In the genomic region with DNA sequence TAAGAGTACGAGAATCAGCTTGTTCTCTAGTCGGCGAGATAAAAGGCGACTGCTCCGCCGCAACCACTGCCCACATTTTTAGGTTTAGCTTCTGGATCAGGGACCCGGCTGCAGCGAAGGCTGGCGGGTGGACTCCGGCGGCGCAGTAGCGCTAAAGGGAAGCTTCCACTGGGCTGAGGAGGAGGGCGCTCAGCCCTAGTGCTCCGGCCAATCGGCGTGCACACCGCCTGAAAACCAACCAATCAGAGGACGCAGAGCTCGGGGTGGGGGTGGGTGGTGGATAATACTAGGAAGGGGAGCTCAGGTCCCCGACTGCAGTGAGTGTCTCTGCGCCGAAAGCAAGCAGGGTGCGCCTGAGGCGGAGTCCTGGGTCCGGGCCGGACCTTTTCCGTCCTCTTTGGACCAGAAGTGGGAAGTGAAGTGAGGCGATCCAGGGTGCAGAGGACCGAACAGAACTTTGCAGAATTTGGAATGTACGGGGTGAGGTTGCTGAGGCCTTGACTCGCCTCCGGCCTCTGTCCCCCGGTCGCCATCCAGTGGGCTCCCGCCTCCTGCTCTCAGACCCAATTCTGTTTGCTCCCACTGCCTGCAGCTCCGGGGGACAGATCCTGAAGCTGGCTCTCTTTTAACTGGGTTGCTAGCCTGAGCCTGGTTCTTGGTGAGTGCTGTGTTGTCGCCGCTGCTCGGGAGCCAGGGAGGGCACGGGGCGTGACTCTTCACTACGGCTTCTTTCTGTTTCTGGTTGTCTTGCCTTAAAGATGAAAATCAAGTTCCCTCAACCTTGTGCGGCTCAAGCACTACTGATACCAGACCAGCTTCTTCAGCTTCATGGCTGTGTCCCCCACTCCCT, we compare ENCODE assay signal across 8 mouse cellular contexts. TPM values are rescaled to one million over a fixed set of nuclear protein-coding genes. Genes with fewer than 3 reads are reported as not detected.
DNase-seq lines count a peak whose midpoint lies in the region; ATAC-seq and TF ChIP-seq lines count a peak whose summit lies in the region.

A gene (plus strand): TSS at position 311 of the 850 bp plus-strand sequence.

- DNase-seq in A20 (ENCODE audit: low read depth, low spot score) = peak; percentile 94
- peak; percentile 52 to 55 for DNase-seq in adrenal gland, postnatal 4 days (ENCODE audit: low spot score in 2 of 2)
- peak; percentile 64 for DNase-seq in thymus, postnatal 0 days (ENCODE audit: low spot score)

- WGBS in heart, embryonic 14.5 days = under 1% methylated on average over 38 of the region's 44 CpGs
- WGBS in kidney, embryonic 16.5 days = under 1% methylated on average over 44 of the region's 44 CpGs
- under 1% methylated on average over 44 of the region's 44 CpGs for WGBS in liver, embryonic 16.5 days (ENCODE audit: insufficient replicate concordance)
- under 1% methylated on average over 44 of the region's 44 CpGs for WGBS in neural tube, embryonic 13.5 days

- TF ChIP-seq POLR2A in embryonic fibroblast, embryonic 13.5 days (IDR thresholded peaks at IDR 0.05; ENCODE audit: low read depth, low read length) = peak; percentile 49

- no peaks in the 10 kb centered on the region for H3K9me3 ChIP-seq in heart, embryonic 14.5 days (ENCODE audit: control insufficient read depth, low read length)
- no peaks in the 10 kb centered on the region for H3K9me3 ChIP-seq in kidney, embryonic 16.5 days (ENCODE audit: low read length)
- H3K9me3 ChIP-seq in liver, embryonic 16.5 days (replicated peaks; ENCODE audit: control insufficient read depth, low read length) = no peaks in the 10 kb centered on the region
- no peaks in the 10 kb centered on the region for H3K9me3 ChIP-seq in neural tube, embryonic 13.5 days

- no peak for TF ChIP-seq CTCF in embryonic fibroblast, embryonic 13.5 days (IDR thresholded peaks at IDR 0.05; ENCODE audit: borderline replicate concordance, insufficient read depth, low read length)

- H3K36me3 ChIP-seq in heart, embryonic 14.5 days (ENCODE audit: control insufficient read depth, insufficient read depth, low read length) = no peaks in the 10 kb centered on the region
- no peaks in the 10 kb centered on the region for H3K36me3 ChIP-seq in kidney, embryonic 16.5 days (ENCODE audit: insufficient read depth, low read length)
- no peaks in the 10 kb centered on the region for H3K36me3 ChIP-seq in liver, embryonic 16.5 days (ENCODE audit: control insufficient read depth, insufficient read depth)
- no peaks in the 10 kb centered on the region for H3K36me3 ChIP-seq in neural tube, embryonic 13.5 days

- peak within 1 kb of the TSS; percentile 45 for H3K4me3 ChIP-seq in embryonic fibroblast, embryonic 13.5 days (ENCODE audit: insufficient read depth, low read length)
- H3K4me3 ChIP-seq in heart, embryonic 14.5 days (ENCODE audit: control insufficient read depth in 1 of 2, insufficient read depth in 1 of 2, low read depth in 1 of 2, low read length in 2 of 2) = peak within 1 kb of the TSS; percentile 52 to 53
- peak within 1 kb of the TSS; percentile 48 for H3K4me3 ChIP-seq in kidney, embryonic 16.5 days (ENCODE audit: low read length)
- peak within 1 kb of the TSS; percentile 52 for H3K4me3 ChIP-seq in liver, embryonic 16.5 days (ENCODE audit: low read depth, low read length)
- H3K4me3 ChIP-seq in neural tube, embryonic 13.5 days = peak within 1 kb of the TSS; percentile 36

- H3K4me1 ChIP-seq in embryonic fibroblast, embryonic 13.5 days (ENCODE audit: control insufficient read depth, insufficient read depth, low read length) = no peaks in the 10 kb centered on the region
- H3K4me1 ChIP-seq in heart, embryonic 14.5 days (ENCODE audit: control insufficient read depth in 2 of 2, insufficient read depth in 2 of 2, low read length in 2 of 2) = no peaks in the 10 kb centered on the region; a peak in 1 of 4 replicates
- peaks cover 18% of the 10 kb centered on the region for H3K4me1 ChIP-seq in kidney, embryonic 16.5 days (ENCODE audit: insufficient read depth, low read length)
- no peaks in the 10 kb centered on the region for H3K4me1 ChIP-seq in liver, embryonic 16.5 days (ENCODE audit: control insufficient read depth, low read depth, low read length)
- peaks cover 24% of the 10 kb centered on the region for H3K4me1 ChIP-seq in neural tube, embryonic 13.5 days (replicated peaks)

- H3K4me2 ChIP-seq in heart, embryonic 14.5 days (ENCODE audit: low read length) = peak within 1 kb of the TSS; percentile 81
- peak within 1 kb of the TSS; percentile 68 for H3K4me2 ChIP-seq in kidney, embryonic 16.5 days (replicated peaks; ENCODE audit: low read depth, low read length)
- H3K4me2 ChIP-seq in liver, embryonic 16.5 days (ENCODE audit: low read depth, low read length) = peak within 1 kb of the TSS; percentile 58
- peak within 1 kb of the TSS; percentile 61 for H3K4me2 ChIP-seq in neural tube, embryonic 13.5 days

- peak; percentile 96 for ATAC-seq in heart, embryonic 14.5 days (ENCODE audit: insufficient number of reproducible peaks, insufficient read depth, low FRiP score, low read depth)
- peak; percentile 98 for ATAC-seq in kidney, embryonic 16.5 days (ENCODE audit: low FRiP score, low TSS enrichment)
- ATAC-seq in liver, embryonic 16.5 days (ENCODE audit: low read depth) = peak; percentile 93
- peak; percentile 96 for ATAC-seq in neural tube, embryonic 13.5 days (ENCODE audit: low read depth)

- no peak within 1 kb of the TSS for H3K27ac ChIP-seq in embryonic fibroblast, embryonic 13.5 days (ENCODE audit: insufficient read depth, low read length)
- no peak within 1 kb of the TSS for H3K27ac ChIP-seq in heart, embryonic 14.5 days (replicated peaks in 1 of 2; ENCODE audit: control insufficient read depth in 1 of 2, insufficient read depth in 1 of 2, low read depth in 2 of 2, low read length in 2 of 2)
- H3K27ac ChIP-seq in kidney, embryonic 16.5 days (ENCODE audit: low read length) = no peak within 1 kb of the TSS
- H3K27ac ChIP-seq in liver, embryonic 16.5 days (ENCODE audit: low read length) = no peak within 1 kb of the TSS
- no peak within 1 kb of the TSS for H3K27ac ChIP-seq in neural tube, embryonic 13.5 days (replicated peaks)

- H3K9ac ChIP-seq in heart, embryonic 14.5 days (ENCODE audit: low read length) = no peak within 1 kb of the TSS; the same call in 1 of the 2 replicates
- H3K9ac ChIP-seq in kidney, embryonic 16.5 days (replicated peaks; ENCODE audit: low read length) = no peak within 1 kb of the TSS
- H3K9ac ChIP-seq in liver, embryonic 16.5 days (ENCODE audit: low read depth, low read length) = no peak within 1 kb of the TSS
- H3K9ac ChIP-seq in neural tube, embryonic 13.5 days = 0 out of 2 replicates have a peak within 1 kb of the TSS, but pooled peaks have one; percentile 34

- H3K27me3 ChIP-seq in heart, embryonic 14.5 days (ENCODE audit: control insufficient read depth, insufficient read depth, low read length) = peaks cover 99% of the 10 kb centered on the region
- H3K27me3 ChIP-seq in kidney, embryonic 16.5 days (ENCODE audit: insufficient read depth, low read length) = peaks cover 97% of the 10 kb centered on the region
- H3K27me3 ChIP-seq in liver, embryonic 16.5 days (ENCODE audit: control insufficient read depth, insufficient read depth, low read depth, low read length) = peaks cover 73% of the 10 kb centered on the region
- H3K27me3 ChIP-seq in neural tube, embryonic 13.5 days = peaks cover 100% of the 10 kb centered on the region

RNA-seq across cellular contexts. Expression of the gene that starts here (rescaled TPM):
- total RNA-seq in adrenal gland, postnatal 4 days (2021) = 1 to 10 TPM; 2.0 to 2.2 TPM
- polyA plus RNA-seq in embryonic fibroblast, embryonic 13.5 days (2011; ENCODE audit: insufficient read length, low read depth, missing spikeins) = 1.1 and 3.1 TPM in 2 replicates
- polyA plus RNA-seq in heart, embryonic 14.5 days (2014; fragmentation: Nextera tagmentation; extraction: Ambion mirVana) = 0.13 and 0.59 TPM in 2 replicates
- polyA plus RNA-seq in kidney, embryonic 16.5 days (2015; fragmentation: Nextera tagmentation; extraction: Ambion mirVana) = 2.4 and 3.5 TPM in 2 replicates
- 0.25 and 0.29 TPM in 2 replicates for polyA plus RNA-seq in liver, embryonic 16.5 days (2015; fragmentation: Nextera tagmentation; extraction: Ambion mirVana)
- polyA plus RNA-seq in neural tube, embryonic 13.5 days (2015; fragmentation: Nextera tagmentation; extraction: Ambion mirVana) = 0.33 and 2.8 TPM in 2 replicates
- 20.9 and 22.9 TPM in 2 replicates for polyA plus RNA-seq in thymus, postnatal 0 days (2015; fragmentation: Nextera tagmentation; extraction: Ambion mirVana)

Comparison
In these comparisons a context has a peak if more than half of its experiments do, and no peak if none do; other contexts are left out.
1. Peak in ATAC-seq, H3K4me3 ChIP-seq and H3K4me2 ChIP-seq in heart, embryonic 14.5 days; RNA of the gene not detected or under 1 TPM.
2. Peak in ATAC-seq, H3K4me3 ChIP-seq and H3K4me2 ChIP-seq in liver, embryonic 16.5 days; RNA of the gene not detected or under 1 TPM.